Mouse (Mus musculus) stomach, postnatal 0 days (tissue): ENCODE results near the gene Uhrf1bp1l. TPM values are rescaled to one million over a fixed set of nuclear protein-coding genes. Genes with fewer than 3 reads are reported as not detected.
A peak's percentile ranks its signal among the peaks of the same experiment; 100 is the strongest.

Experiments
- ATAC-seq: fragments of 200-750 bp; cut with Nextera tagmentation; 2 replicates; pipeline ENCODE4 v1.8.0; 2017; ENCODE audit not compliant: low FRiP score, low TSS enrichment
- DNase-seq: peaks from one replicate; pipeline ENCODE4 v3.0.0-alpha.2; 2016; ENCODE audit warnings: low spot score
- H3K27ac ChIP-seq: fragments of 300-500 bp; sonication (generic); replicated peaks from 2 replicates; pipeline ENCODE4 v1.5.1; 2014; ENCODE audit warnings: mild to moderate bottlenecking, control low read depth
- H3K27me3 ChIP-seq: fragments of 300-500 bp; sonication (generic); 2 replicates; pipeline ENCODE4 v1.6.1; 2014; ENCODE audit warnings: low read length; ENCODE audit not compliant: control insufficient read depth, insufficient read depth
- H3K36me3 ChIP-seq: fragments of 300-500 bp; sonication (generic); 2 replicates; pipeline ENCODE4 v1.6.1; 2014; ENCODE audit warnings: low read length, mixed read lengths; ENCODE audit not compliant: control insufficient read depth, insufficient read depth
- H3K4me1 ChIP-seq: fragments of 300-500 bp; sonication (generic); replicated peaks from 2 replicates; pipeline ENCODE4 v1.6.1; 2014; ENCODE audit warnings: antibody characterized with exemption; ENCODE audit not compliant: control insufficient read depth, insufficient read depth
- H3K4me2 ChIP-seq: fragments of 300-500 bp; sonication (generic); replicated peaks from 2 replicates; pipeline ENCODE4 v1.6.1; 2014; ENCODE audit warnings: low read depth, mild to moderate bottlenecking, control low read depth, moderate library complexity
- H3K4me3 ChIP-seq: fragments of 300-500 bp; sonication (generic); 2 replicates; pipeline ENCODE4 v1.5.1; 2014; ENCODE audit warnings: low read depth, low read length, control low read depth
- H3K9ac ChIP-seq: fragments of 300-500 bp; sonication (generic); 2 replicates; pipeline ENCODE4 v1.6.1; 2014; ENCODE audit warnings: mild to moderate bottlenecking, low read length, control low read depth, mixed read lengths
- H3K9me3 ChIP-seq: fragments of 300-500 bp; sonication (generic); 2 replicates; pipeline ENCODE4 v1.6.1; 2016; ENCODE audit warnings: low read length; ENCODE audit not compliant: control insufficient read depth
- CTCF ChIP-seq: IDR thresholded peaks from 2 replicates; pipeline ENCODE4 v1.5.1; 2016; ENCODE audit warnings: antibody characterized with exemption, low read depth, mild to moderate bottlenecking, moderate library complexity
- EP300 ChIP-seq: optimal IDR thresholded peaks from 2 replicates; pipeline ENCODE3; 2016; ENCODE audit warnings: antibody characterized with exemption
- WGBS: fragments of 180-500 bp; shearing (Covaris S2); extraction: QIAGEN DNeasy Blood & Tissue Kit; methylation state at CpG from one replicate; pipeline ENCODE4 v1.1.7; 2014; 5-methylcytosine and 5-hydroxymethylcytosine counted together
- polyA plus RNA-seq: library from polyadenylated mRNA; unstranded; fragments of >200 nt; fragmentation: Nextera tagmentation; extraction: Ambion mirVana; gene quantifications from 2 replicates; pipeline ENCODE4 v1.2.1, GENCODE M21; 2015

Uhrf1bp1l gene
- polyA plus RNA-seq, 1 experiment from 2014 or later: 13.3 TPM

DNA sequence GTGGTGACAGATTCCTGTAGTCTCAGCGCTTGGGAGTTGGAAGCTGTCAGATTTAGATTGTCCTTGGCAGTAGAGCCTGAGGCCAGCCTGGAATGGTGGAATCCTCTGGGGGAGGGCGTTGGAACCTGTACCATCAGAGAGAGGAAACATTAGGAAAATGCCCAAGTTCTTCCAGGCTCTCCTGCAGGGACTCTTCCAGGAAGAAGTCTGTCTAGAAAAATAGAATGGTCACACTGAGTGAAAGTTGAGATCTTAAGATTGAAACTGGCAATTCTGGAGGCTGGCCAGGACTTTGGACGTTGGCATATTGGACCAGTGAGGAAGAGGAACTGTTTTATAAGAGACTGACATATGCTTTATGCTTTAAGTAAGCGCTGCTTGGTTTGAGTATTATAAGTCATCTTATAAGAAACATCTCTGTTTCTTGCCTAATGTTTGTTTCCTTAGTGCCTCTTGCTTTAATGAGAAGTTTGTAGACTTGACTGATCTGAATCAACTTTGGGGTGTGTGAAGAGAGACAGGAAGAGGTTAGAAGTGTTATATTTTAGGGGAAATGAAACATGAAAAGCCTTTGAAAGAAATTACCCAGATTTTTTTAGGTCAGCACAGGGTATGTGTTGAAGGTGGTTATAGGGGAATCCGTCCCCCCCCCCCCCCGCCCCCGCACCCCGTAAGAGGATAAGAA, 2.6 kb downstream of the Uhrf1bp1l start:
- H3K4me3 ChIP-seq: no peak overlapping the region
- no peak overlapping the region for H3K9ac ChIP-seq
- H3K9me3 ChIP-seq: no peaks in the 10 kb centered on the region
- 77% methylated on average over 8 of the region's 8 CpGs for WGBS
- TF ChIP-seq CTCF (no peak), EP300 (no peak)
- H3K4me1 ChIP-seq: no peaks in the 10 kb centered on the region
- H3K27ac ChIP-seq: 0 out of 2 replicates have a peak overlapping the region, but pooled peaks have one; percentile 20
- ATAC-seq: no peak
- peak; percentile 41 for DNase-seq
- H3K27me3 ChIP-seq: no peaks in the 10 kb centered on the region
- H3K36me3 ChIP-seq: no peaks in the 10 kb centered on the region
- H3K4me2 ChIP-seq: no peak overlapping the region

DNA sequence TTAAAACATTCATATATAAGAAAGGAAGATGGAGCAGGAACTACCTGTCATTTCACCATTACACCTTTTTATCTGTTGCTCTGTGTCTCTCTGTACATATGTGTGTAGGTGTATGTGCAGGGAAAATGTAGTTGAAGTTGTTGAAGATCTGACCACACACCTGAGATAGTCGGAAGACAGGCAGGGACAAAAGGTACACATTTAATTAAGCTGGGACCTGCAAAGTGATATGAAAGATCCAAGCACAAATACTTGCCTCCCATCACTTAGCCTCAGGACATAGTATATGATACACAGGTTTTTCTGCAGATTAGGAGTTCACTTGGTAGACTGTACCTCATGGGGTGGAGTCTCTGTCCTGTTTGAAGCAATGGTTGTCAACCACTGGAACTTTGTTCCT, 3.1 kb downstream of the Uhrf1bp1l start:
- TF ChIP-seq EP300 (no peak), CTCF (no peak)
- no peaks in the 10 kb centered on the region for H3K4me1 ChIP-seq
- no peak overlapping the region for H3K4me3 ChIP-seq
- DNase-seq (no peak), ATAC-seq (no peak)
- no peak overlapping the region for H3K9ac ChIP-seq
- no peaks in the 10 kb centered on the region for H3K27me3 ChIP-seq
- H3K36me3 ChIP-seq: no peaks in the 10 kb centered on the region
- 86% methylated on average over 1 of the region's 1 CpGs for WGBS
- H3K4me2 ChIP-seq: no peak overlapping the region
- H3K27ac ChIP-seq: no peak overlapping the region
- H3K9me3 ChIP-seq: no peaks in the 10 kb centered on the region

DNA sequence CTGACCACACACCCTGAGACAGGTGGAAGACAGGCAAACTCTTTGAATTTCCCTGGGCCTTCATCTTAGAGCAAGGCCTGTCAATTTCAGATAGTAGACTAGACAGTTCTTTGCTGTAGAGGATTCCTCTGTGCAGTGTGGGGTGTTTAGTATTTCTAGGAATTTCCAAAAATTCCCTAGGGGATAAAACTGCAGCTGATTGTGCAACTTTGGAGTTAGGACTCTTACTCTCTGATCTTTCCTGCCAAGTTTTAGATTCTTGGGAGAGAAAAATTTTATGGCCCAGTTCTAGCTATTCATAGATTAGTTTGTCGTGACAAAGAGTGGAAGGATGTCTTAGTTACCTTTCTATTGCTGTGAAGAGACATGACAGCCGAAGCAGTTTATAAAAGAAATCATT, 3.8 kb downstream of the Uhrf1bp1l start:
- no peaks in the 10 kb centered on the region for H3K9me3 ChIP-seq

DNA sequence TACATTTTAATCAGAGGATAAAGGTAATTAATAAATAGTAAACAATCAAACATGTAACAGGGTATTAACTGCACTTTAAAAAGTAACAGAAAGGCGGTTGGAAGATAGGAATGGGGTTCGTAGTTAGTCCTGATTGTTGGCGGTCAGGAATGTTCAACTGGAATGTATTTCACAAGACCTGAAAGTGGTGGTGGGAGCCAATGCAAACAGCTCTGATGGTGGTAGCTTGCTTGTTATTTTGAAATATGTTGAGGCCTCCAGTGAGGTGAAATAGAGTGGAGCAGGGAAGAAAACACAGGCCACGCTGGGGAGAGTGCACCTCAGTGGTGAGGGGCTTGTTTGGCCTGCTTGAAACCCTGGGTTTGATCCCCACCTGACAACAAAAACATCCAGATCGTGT, 6.3 kb downstream of the Uhrf1bp1l start:
- WGBS: 69% methylated on average over 5 of the region's 5 CpGs
- no peak overlapping the region for H3K27ac ChIP-seq

More for the DNA sequence above, 3.8 kb downstream of the Uhrf1bp1l start:
- Histone ChIP-seq H3K36me3 (no peaks in the 10 kb centered on the region), H3K4me1 (no peaks in the 10 kb centered on the region), H3K4me2 (no peak overlapping the region), H3K27ac (no peak overlapping the region), H3K4me3 (no peak overlapping the region), H3K9ac (no peak overlapping the region), H3K27me3 (no peaks in the 10 kb centered on the region)
- TF ChIP-seq EP300 (no peak), CTCF (no peak)
- 79% methylated on average over 2 of the region's 2 CpGs for WGBS
- ATAC-seq: no peak
- DNase-seq: no peak

DNA sequence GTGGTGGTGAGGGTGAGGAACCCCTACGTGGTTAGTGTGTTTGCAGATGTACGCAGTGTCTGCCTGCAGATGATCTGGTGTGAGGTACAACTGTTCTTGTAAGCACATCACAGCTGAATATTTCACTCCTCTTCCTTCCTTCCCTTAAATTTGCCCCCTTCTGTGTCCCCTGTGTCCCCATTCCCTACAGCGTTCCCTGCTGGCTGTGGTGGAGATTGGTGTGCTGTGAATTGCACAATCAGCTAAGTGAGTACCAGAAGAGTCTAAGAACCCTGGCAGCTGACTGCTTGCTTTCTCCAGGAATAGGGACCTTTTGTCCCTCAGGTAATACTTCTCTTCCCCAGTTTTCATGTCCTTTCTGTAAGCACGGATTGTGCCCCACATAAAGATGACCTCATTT, 10.4 kb downstream of the Uhrf1bp1l start:
- DNase-seq: no peak
- WGBS: 86% methylated on average over 4 of the region's 4 CpGs
- TF ChIP-seq CTCF (no peak), EP300 (no peak)

More for the DNA sequence above, 6.3 kb downstream of the Uhrf1bp1l start:
- no peak overlapping the region for H3K4me2 ChIP-seq
- TF ChIP-seq CTCF: no peak
- no peak for TF ChIP-seq EP300
- no peaks in the 10 kb centered on the region for H3K9me3 ChIP-seq
- H3K4me1 ChIP-seq: no peaks in the 10 kb centered on the region
- ATAC-seq (no peak), DNase-seq (no peak)
- H3K9ac ChIP-seq: no peak overlapping the region
- no peaks in the 10 kb centered on the region for H3K27me3 ChIP-seq
- H3K4me3 ChIP-seq: no peak overlapping the region
- no peaks in the 10 kb centered on the region for H3K36me3 ChIP-seq

DNA sequence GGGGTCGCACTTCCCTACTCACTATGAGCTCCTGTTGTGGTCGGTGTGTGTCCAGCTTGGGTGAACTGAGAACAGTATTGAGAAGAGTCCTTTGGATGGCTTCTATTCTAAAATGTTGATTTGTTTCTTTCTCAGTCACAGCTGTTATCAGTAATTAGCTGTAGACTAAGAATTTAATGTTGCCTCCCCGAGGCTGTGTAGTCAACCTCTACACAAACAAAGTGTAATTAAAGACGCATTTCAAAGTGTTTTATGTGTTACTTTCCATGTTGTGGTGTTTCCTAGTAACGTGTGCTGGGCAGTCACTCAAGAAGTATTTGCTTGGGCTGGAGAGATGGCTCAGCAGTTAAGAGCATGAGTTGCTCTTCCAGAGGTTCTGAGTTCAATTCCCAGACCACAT, 16.0 kb downstream of the Uhrf1bp1l start:
- Histone ChIP-seq H3K9me3 (no peaks in the 10 kb centered on the region), H3K27me3 (no peaks in the 10 kb centered on the region), H3K4me2 (no peak overlapping the region), H3K36me3 (no peaks in the 10 kb centered on the region), H3K4me3 (no peak overlapping the region), H3K4me1 (no peaks in the 10 kb centered on the region), H3K27ac (no peak overlapping the region), H3K9ac (no peak overlapping the region)
- no peak for DNase-seq
- 88% methylated on average over 5 of the region's 5 CpGs for WGBS
- no peak for ATAC-seq
- TF ChIP-seq EP300: no peak
- TF ChIP-seq CTCF: no peak

More for the DNA sequence above, 10.4 kb downstream of the Uhrf1bp1l start:
- Histone ChIP-seq H3K27me3 (no peaks in the 10 kb centered on the region), H3K9ac (no peak overlapping the region), H3K27ac (no peak overlapping the region), H3K4me2 (no peak overlapping the region), H3K4me3 (no peak overlapping the region), H3K9me3 (no peaks in the 10 kb centered on the region), H3K36me3 (no peaks in the 10 kb centered on the region), H3K4me1 (no peaks in the 10 kb centered on the region)
- ATAC-seq: no peak
